Mouse (Mus musculus): Measurements from ENCODE around the gene Sugct.

DNA sequence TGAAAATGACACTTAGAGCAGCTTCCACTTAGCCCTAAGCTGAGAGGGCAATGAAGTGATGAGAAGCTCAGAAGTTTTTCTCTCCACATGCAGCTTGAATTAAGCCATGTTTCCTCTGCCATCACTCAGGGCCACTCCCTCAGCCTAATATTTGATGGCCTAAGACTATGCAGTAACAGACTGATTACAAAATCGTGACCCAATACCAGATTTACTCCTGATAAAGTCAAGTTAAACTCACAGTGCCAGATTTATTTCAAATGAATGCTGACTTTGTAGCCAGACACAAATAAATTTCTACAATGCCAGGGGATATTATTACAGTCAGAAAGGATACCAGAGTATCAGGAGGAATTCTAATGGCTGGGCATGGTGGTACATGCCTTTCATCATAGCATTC lies 89.1 kb downstream of the Sugct start:
- TF ChIP-seq EP300 (IDR thresholded peaks at IDR 0.05; ENCODE audit: low read depth) (no peak), CTCF (IDR thresholded peaks at IDR 0.05; ENCODE audit: low read depth) (no peak)
